Mouse (Mus musculus) heart, embryonic 11.5 days (tissue): ENCODE data around the gene Immp2l. TPM values are rescaled to one million over a fixed set of nuclear protein-coding genes. Genes with fewer than 3 reads are reported as not detected.

Experiments
- ATAC-seq: fragments of 200-750 bp; cut with Nextera tagmentation; replicated peaks from 2 replicates; pipeline ENCODE4 v1.8.0; 2017; ENCODE audit warnings: moderate library complexity; ENCODE audit not compliant: insufficient number of reproducible peaks, low FRiP score, low TSS enrichment
- H3K27ac ChIP-seq: fragments of 300-500 bp; sonication (generic); 2 replicates; pipeline ENCODE4 v1.5.1; 2014; ENCODE audit warnings: mild to moderate bottlenecking, low read depth, low read length
- H3K27me3 ChIP-seq: fragments of 300-500 bp; sonication (generic); 2 replicates; pipeline ENCODE4 v1.6.1; 2014; ENCODE audit warnings: mild to moderate bottlenecking, low read length, mixed read lengths; ENCODE audit not compliant: control insufficient read depth, insufficient read depth
- H3K36me3 ChIP-seq: fragments of 300-500 bp; sonication (generic); 2 replicates; pipeline ENCODE4 v1.6.1; 2014; ENCODE audit warnings: mild to moderate bottlenecking, low read length, moderate library complexity, mixed read lengths; ENCODE audit not compliant: control insufficient read depth, insufficient read depth
- H3K4me1 ChIP-seq: fragments of 300-500 bp; sonication (generic); 2 replicates; pipeline ENCODE4 v1.6.1; 2014; ENCODE audit warnings: low read length; ENCODE audit not compliant: control insufficient read depth, insufficient read depth
- H3K4me2 ChIP-seq: fragments of 300-500 bp; sonication (generic); 2 replicates; pipeline ENCODE4 v1.6.1; 2014; ENCODE audit warnings: mild to moderate bottlenecking, moderate library complexity
- H3K4me3 ChIP-seq: fragments of 300-500 bp; sonication (generic); 2 replicates; pipeline ENCODE4 v1.5.1; 2014; ENCODE audit warnings: low read depth, low read length
- H3K9ac ChIP-seq: fragments of 300-500 bp; sonication (generic); 2 replicates; pipeline ENCODE4 v1.6.1; 2014; ENCODE audit warnings: mild to moderate bottlenecking, low read depth, low read length, moderate library complexity
- H3K9me3 ChIP-seq: fragments of 300-500 bp; sonication (generic); replicated peaks from 2 replicates; pipeline ENCODE4 v1.6.1; 2016; ENCODE audit warnings: low read length; ENCODE audit not compliant: control insufficient read depth
- WGBS: fragments of 180-500 bp; shearing (Covaris S2); extraction: QIAGEN DNeasy Blood & Tissue Kit; methylation state at CpG from one replicate; pipeline ENCODE4 v1.1.7; 2014; ENCODE audit not compliant: insufficient replicate concordance; 5-methylcytosine and 5-hydroxymethylcytosine counted together
- polyA plus RNA-seq: library from polyadenylated mRNA; unstranded; fragments of >200 nt; fragmentation: Nextera tagmentation; extraction: Ambion mirVana; gene quantifications from 2 replicates; pipeline ENCODE4 v1.2.1, GENCODE M21; 2014

Immp2l gene
- polyA plus RNA-seq, 1 experiment from 2014 or later = 8.2 TPM

GRCm38 (mm10) chr12:41277896-41278295 lies 254.0 kb downstream of the Immp2l start:
- H3K9ac ChIP-seq = no peak overlapping the region
- no peak overlapping the region for H3K27ac ChIP-seq
- no peaks in the 10 kb centered on the region for H3K9me3 ChIP-seq
- H3K4me2 ChIP-seq = no peak overlapping the region
- WGBS = 80% methylated on average over 1 of the region's 1 CpGs
- no peak overlapping the region for H3K4me3 ChIP-seq
- H3K36me3 ChIP-seq = no peaks in the 10 kb centered on the region
- H3K27me3 ChIP-seq = no peaks in the 10 kb centered on the region
- ATAC-seq = no peak
- H3K4me1 ChIP-seq = no peaks in the 10 kb centered on the region

DNA sequence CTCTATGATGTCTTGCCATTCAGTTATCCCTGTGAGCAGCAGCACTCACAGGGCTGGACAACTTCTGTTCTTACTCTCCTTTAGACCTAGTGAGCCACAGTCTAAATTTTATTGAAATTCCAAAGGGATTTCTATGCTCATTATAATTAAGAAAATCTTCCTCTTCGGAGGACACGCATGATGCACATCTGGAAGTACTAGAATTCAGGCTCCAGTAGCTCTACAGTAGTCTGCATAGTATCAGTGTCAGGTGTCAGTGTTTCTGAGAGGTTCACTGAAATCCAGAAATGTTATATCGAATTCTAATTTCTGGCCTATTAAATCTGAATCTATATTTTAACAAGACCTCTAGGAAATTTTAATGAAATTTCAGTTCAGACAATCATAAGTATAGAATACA lies 265.2 kb downstream of the Immp2l start:
- Histone ChIP-seq H3K36me3 (no peaks in the 10 kb centered on the region), H3K9ac (no peak overlapping the region), H3K4me2 (no peak overlapping the region), H3K27me3 (no peaks in the 10 kb centered on the region), H3K4me3 (no peak overlapping the region), H3K9me3 (no peaks in the 10 kb centered on the region), H3K4me1 (no peaks in the 10 kb centered on the region), H3K27ac (no peak overlapping the region)
- no peak for ATAC-seq
- 87% methylated on average over 3 of the region's 3 CpGs for WGBS

DNA sequence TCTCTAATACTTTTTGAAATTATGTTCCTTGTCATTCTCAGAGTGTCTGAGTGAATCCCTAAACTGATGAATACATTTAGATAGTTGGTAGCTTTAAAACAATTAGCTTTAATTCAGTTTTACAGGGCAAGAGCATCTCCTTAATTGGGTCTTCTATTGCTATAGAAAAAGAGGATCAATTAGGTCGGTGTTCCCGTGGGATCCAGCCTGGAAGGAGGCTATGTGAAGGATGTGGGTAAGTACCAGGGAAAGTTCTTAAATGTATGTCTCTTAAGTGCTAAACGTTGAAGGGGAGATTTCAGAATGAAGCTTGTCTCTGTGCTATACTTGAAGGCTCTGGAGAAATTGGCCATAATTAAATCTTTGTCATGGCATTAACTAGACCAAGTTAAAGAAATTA lies 283.1 kb downstream of the Immp2l start:
- Histone ChIP-seq H3K36me3 (no peaks in the 10 kb centered on the region), H3K9me3 (no peaks in the 10 kb centered on the region), H3K27me3 (no peaks in the 10 kb centered on the region), H3K4me2 (no peak overlapping the region), H3K4me3 (no peak overlapping the region), H3K4me1 (no peaks in the 10 kb centered on the region), H3K9ac (no peak overlapping the region), H3K27ac (no peak overlapping the region)
- 71% methylated on average over 3 of the region's 3 CpGs for WGBS
- no peak for ATAC-seq

- WGBS = 89% methylated on average over 6 of the region's 6 CpGs
- no peak overlapping the region for H3K27ac ChIP-seq
Observed at GRCm38 (mm10) chr12:41308726-41309680, 285.1 kb downstream of the Immp2l start.

GRCm38 (mm10) chr12:41313391-41313790 lies 289.5 kb downstream of the Immp2l start:
- Histone ChIP-seq H3K4me3 (no peak overlapping the region), H3K4me1 (no peaks in the 10 kb centered on the region), H3K9me3 (no peaks in the 10 kb centered on the region), H3K36me3 (no peaks in the 10 kb centered on the region), H3K9ac (no peak overlapping the region), H3K27ac (no peak overlapping the region), H3K4me2 (no peak overlapping the region), H3K27me3 (no peaks in the 10 kb centered on the region)
- 85% methylated on average over 6 of the region's 6 CpGs for WGBS
- ATAC-seq = no peak

More at GRCm38 (mm10) chr12:41308726-41309680, 285.1 kb downstream of the Immp2l start:
- Histone ChIP-seq H3K9ac (no peak overlapping the region), H3K4me2 (no peak overlapping the region), H3K9me3 (no peaks in the 10 kb centered on the region), H3K4me3 (no peak overlapping the region), H3K4me1 (no peaks in the 10 kb centered on the region), H3K36me3 (no peaks in the 10 kb centered on the region), H3K27me3 (no peaks in the 10 kb centered on the region)
- no peak for ATAC-seq

DNA sequence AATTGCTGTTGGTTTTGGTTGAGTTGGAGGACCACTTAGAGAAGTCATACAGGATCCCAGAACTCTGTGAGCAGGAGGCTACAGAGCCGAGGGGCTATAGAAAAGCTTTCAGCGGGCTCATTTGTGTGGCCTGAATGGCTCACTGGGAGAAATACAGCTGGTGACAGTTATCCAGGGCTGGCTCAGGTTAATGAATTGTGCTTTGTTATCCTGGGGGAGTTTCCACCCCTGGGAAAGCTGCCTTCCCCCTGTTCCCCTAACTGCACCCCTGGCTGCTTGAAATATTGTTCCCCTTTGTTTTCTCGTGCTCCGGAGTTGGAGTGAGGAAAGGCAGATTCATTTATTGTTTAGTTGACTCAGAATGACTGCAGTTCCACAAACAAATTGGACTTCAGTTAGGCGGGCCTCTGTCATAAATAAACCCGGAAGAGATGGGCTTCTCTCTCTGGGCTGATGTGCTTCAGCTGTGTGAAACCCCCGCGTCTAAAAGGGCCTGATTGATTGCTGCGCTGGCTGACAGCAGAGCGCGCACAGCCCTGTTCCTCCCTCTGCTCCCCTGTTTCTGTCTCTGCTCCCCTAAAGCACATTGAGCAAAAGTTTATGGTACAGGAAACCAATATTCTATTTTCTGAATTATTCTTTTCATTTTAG lies 291.0 kb downstream of the Immp2l start:
- ATAC-seq = no peak
- no peaks in the 10 kb centered on the region for H3K27me3 ChIP-seq
- H3K4me2 ChIP-seq = no peak overlapping the region
- no peak overlapping the region for H3K27ac ChIP-seq
- H3K9ac ChIP-seq = no peak overlapping the region
- no peaks in the 10 kb centered on the region for H3K9me3 ChIP-seq
- no peaks in the 10 kb centered on the region for H3K4me1 ChIP-seq
- WGBS = 58% methylated on average over 11 of the region's 11 CpGs
- no peak overlapping the region for H3K4me3 ChIP-seq
- no peaks in the 10 kb centered on the region for H3K36me3 ChIP-seq

DNA sequence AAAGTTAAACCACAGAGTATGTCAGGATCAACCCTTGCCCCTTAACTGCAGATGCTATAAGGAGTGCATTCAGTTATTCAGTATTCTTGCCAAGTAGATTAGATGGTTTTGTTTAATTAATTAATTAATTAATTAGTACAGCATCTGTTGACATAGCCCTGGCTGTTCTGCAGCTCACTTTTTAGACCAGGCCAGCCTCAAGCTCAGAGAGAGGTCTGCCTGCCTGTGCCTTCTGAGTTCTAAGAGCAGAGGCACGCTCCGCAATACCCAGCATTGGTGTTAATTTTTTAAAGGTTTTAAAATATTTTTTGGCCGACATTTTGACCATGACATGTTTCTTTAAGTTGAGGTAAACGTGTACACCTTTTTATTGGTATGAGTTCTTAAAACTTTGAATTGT lies 292.0 kb downstream of the Immp2l start:
- Histone ChIP-seq H3K4me1 (no peaks in the 10 kb centered on the region), H3K36me3 (no peaks in the 10 kb centered on the region), H3K27me3 (no peaks in the 10 kb centered on the region), H3K27ac (no peak overlapping the region), H3K9ac (no peak overlapping the region), H3K4me2 (no peak overlapping the region), H3K4me3 (no peak overlapping the region), H3K9me3 (no peaks in the 10 kb centered on the region)
- ATAC-seq = no peak
- WGBS = 80% methylated on average over 4 of the region's 4 CpGs

- Histone ChIP-seq H3K4me3 (no peak overlapping the region), H3K27ac (no peak overlapping the region), H3K9me3 (no peaks in the 10 kb centered on the region), H3K9ac (no peak overlapping the region), H3K4me1 (no peaks in the 10 kb centered on the region), H3K27me3 (no peaks in the 10 kb centered on the region), H3K4me2 (no peak overlapping the region), H3K36me3 (no peaks in the 10 kb centered on the region)
- ATAC-seq = no peak
- 91% methylated on average over 4 of the region's 4 CpGs for WGBS
Observed at GRCm38 (mm10) chr12:41316426-41316825, 292.5 kb downstream of the Immp2l start.
